Mouse (Mus musculus) liver, embryonic 13.5 days (tissue): ENCODE measurements around the gene Ttll8. TPM values are rescaled to one million over a fixed set of nuclear protein-coding genes. Genes with fewer than 3 reads are reported as not detected.

ENCODE experiments used
- ATAC-seq: fragments of 200-750 bp; cut with Nextera tagmentation; 2 replicates; pipeline ENCODE4 v1.8.0; 2017; ENCODE audit warnings: low read depth, mild to moderate bottlenecking, moderate number of reproducible peaks, moderate library complexity
- DNase-seq: peaks from one replicate; pipeline ENCODE4 v3.0.0; 2022
- H3K27ac ChIP-seq: fragments of 300-500 bp; sonication (generic); 2 replicates; pipeline ENCODE4 v1.5.1; 2015; ENCODE audit warnings: moderate library complexity, mild to moderate bottlenecking, inconsistent platforms
- H3K27me3 ChIP-seq: fragments of 300-500 bp; sonication (generic); 2 replicates; pipeline ENCODE4 v1.6.1; 2015; ENCODE audit warnings: mild to moderate bottlenecking, inconsistent platforms
- H3K36me3 ChIP-seq: fragments of 300-500 bp; sonication (generic); 2 replicates; pipeline ENCODE4 v1.6.1; 2015; ENCODE audit warnings: mild to moderate bottlenecking, inconsistent platforms
- H3K4me1 ChIP-seq: fragments of 300-500 bp; sonication (generic); replicated peaks from 2 replicates; pipeline ENCODE4 v1.6.1; 2015; ENCODE audit warnings: inconsistent platforms
- H3K4me2 ChIP-seq: fragments of 300-500 bp; sonication (generic); 2 replicates; pipeline ENCODE4 v1.6.1; 2015; ENCODE audit warnings: inconsistent platforms, mild to moderate bottlenecking, moderate library complexity
- H3K4me3 ChIP-seq: fragments of 300-500 bp; sonication (generic); replicated peaks from 2 replicates; pipeline ENCODE4 v1.5.1; 2015; ENCODE audit warnings: mild to moderate bottlenecking, inconsistent platforms
- H3K9ac ChIP-seq: fragments of 300-500 bp; sonication (generic); 2 replicates; pipeline ENCODE4 v1.6.1; 2015; ENCODE audit warnings: mild to moderate bottlenecking, inconsistent platforms
- H3K9me3 ChIP-seq: fragments of 300-500 bp; sonication (generic); replicated peaks from 2 replicates; pipeline ENCODE4 v1.6.1; 2016; ENCODE audit warnings: inconsistent platforms
- WGBS: fragments of 180-500 bp; shearing (Covaris S2); methylation state at CpG from one replicate; pipeline ENCODE4 v1.1.7; 2015; ENCODE audit not compliant: insufficient replicate concordance; 5-methylcytosine and 5-hydroxymethylcytosine counted together
- polyA plus RNA-seq: library from polyadenylated mRNA; unstranded; fragments of >200 nt; fragmentation: Nextera tagmentation; extraction: Ambion mirVana; gene quantifications from 2 replicates; pipeline ENCODE4 v1.2.1, GENCODE M21; 2015

Ttll8 gene
- polyA plus RNA-seq, 1 experiment from 2014 or later, result not detected

DNA sequence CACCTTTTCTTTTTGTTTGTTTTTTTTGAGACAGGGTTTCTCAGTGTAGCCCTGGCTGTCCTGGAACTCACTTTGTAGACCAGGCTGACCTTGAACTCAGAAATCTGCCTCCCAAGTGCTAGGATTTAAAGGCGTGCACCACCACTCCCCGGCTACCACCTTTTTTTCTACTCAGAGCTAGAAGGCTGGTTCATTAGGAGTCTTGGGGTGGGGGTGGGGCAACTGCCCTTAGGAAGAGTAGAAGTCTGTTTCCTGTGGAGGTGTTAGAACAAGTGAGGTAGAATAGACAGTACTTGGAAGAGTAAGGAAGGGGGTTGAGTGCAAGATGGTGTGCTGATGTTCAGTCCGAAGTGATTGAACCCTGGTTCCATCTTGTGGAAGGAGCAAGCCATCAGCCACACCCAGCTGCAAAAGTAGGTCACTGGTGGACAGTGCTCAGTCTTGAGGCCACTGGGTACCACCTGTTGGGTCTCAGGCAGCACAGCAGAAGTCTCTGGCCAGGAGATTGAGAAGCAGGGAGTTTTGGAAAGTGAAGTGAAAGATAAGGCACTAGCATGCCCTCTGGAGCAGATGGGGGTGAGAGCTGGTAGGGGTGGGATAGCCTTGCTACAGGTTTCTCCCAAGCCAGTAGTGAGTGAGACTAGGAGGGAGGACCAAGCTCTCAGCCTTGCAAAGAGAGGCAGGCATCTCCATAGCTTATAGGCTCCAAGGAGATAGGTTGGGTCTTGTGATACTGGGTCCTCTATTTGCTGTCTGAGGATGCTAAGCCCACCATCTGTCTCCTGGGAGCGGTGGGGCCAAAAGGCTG is 88.1 kb downstream of the Ttll8 start:
- H3K9ac ChIP-seq, result no peak overlapping the region
- ATAC-seq (no peak), DNase-seq (no peak)
- no peak overlapping the region for H3K4me2 ChIP-seq
- no peak overlapping the region for H3K4me3 ChIP-seq
- peak overlapping the region; percentile 53; the same call in 1 of the 2 replicates for H3K27ac ChIP-seq
- 68% methylated on average over 4 of the region's 4 CpGs for WGBS
- peaks cover 24% of the 10 kb centered on the region for H3K36me3 ChIP-seq
- H3K27me3 ChIP-seq, result no peaks in the 10 kb centered on the region
- H3K4me1 ChIP-seq, result peaks cover 77% of the 10 kb centered on the region
- H3K9me3 ChIP-seq, result no peaks in the 10 kb centered on the region

- WGBS, result 87% methylated on average over 14 of the region's 14 CpGs
- Histone ChIP-seq H3K27ac (no peak overlapping the region), H3K4me2 (peak overlapping the region; percentile 94), H3K4me3 (peak overlapping the region; percentile 76; the same call in 1 of the 2 replicates), H3K27me3 (no peaks in the 10 kb centered on the region), H3K9me3 (no peaks in the 10 kb centered on the region), H3K4me1 (peaks cover 71% of the 10 kb centered on the region), H3K36me3 (peaks cover 24% of the 10 kb centered on the region), H3K9ac (no peak overlapping the region)
- ATAC-seq (no peak), DNase-seq (no peak)
Measured at GRCm38 (mm10) chr15:88865061-88865460, 89.2 kb downstream of the Ttll8 start.

DNA sequence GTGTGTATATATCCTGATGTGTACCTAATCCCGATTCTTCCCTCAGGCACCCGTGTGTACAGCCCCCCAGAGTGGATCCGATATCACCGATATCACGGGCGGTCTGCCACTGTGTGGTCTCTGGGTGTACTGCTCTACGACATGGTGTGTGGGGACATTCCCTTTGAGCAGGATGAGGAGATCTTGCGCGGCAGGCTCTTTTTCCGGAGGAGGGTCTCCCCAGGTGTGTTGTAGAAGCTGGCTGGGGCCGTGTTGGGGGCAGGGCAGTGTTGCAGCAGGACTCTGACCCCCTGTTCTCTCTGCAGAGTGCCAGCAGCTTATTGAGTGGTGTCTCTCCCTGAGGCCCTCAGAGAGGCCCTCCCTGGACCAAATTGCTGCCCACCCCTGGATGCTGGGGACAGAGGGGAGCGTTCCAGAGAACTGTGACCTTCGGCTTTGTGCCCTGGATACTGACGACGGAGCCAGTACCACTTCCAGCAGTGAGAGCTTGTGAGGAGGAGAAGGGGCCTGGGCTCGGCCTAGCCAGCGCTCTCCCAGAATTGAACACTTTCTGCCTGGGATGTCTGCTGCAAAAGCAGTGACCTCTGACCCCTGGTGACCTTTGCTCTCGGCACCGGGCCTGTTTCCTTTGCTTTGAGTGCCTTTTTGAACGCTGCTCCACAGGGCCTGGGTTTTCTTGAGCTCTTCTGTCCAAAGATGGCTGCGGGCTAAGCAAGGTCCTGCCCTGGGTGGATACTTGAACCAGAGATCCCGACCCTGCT is 89.8 kb downstream of the Ttll8 start:
- H3K27ac ChIP-seq, result peak overlapping the region; percentile 75
- no peak; the same call in 1 of the 2 replicates for ATAC-seq
- no peaks in the 10 kb centered on the region for H3K9me3 ChIP-seq
- H3K4me1 ChIP-seq, result peaks cover 71% of the 10 kb centered on the region
- no peak for DNase-seq
- no peaks in the 10 kb centered on the region for H3K27me3 ChIP-seq
- peak overlapping the region; percentile 76 for H3K4me3 ChIP-seq
- H3K4me2 ChIP-seq, result peak overlapping the region; percentile 94
- WGBS, result 69% methylated on average over 22 of the region's 22 CpGs
- H3K36me3 ChIP-seq, result peaks cover 24% of the 10 kb centered on the region
- peak overlapping the region; percentile 83; the same call in 1 of the 2 replicates for H3K9ac ChIP-seq

- Histone ChIP-seq H3K4me3 (peak overlapping the region; percentile 76), H3K36me3 (peaks cover 24% of the 10 kb centered on the region), H3K9ac (peak overlapping the region; percentile 83), H3K9me3 (no peaks in the 10 kb centered on the region), H3K4me1 (peaks cover 71% of the 10 kb centered on the region), H3K27ac (peak overlapping the region; percentile 85), H3K27me3 (no peaks in the 10 kb centered on the region), H3K4me2 (peak overlapping the region; percentile 94)
- WGBS, result 2% methylated on average over 39 of the region's 39 CpGs
- ATAC-seq, result peak; percentile 49
- peak; percentile 59 for DNase-seq
Measured at GRCm38 (mm10) chr15:88863695-88864231, 90.5 kb downstream of the Ttll8 start.

DNA sequence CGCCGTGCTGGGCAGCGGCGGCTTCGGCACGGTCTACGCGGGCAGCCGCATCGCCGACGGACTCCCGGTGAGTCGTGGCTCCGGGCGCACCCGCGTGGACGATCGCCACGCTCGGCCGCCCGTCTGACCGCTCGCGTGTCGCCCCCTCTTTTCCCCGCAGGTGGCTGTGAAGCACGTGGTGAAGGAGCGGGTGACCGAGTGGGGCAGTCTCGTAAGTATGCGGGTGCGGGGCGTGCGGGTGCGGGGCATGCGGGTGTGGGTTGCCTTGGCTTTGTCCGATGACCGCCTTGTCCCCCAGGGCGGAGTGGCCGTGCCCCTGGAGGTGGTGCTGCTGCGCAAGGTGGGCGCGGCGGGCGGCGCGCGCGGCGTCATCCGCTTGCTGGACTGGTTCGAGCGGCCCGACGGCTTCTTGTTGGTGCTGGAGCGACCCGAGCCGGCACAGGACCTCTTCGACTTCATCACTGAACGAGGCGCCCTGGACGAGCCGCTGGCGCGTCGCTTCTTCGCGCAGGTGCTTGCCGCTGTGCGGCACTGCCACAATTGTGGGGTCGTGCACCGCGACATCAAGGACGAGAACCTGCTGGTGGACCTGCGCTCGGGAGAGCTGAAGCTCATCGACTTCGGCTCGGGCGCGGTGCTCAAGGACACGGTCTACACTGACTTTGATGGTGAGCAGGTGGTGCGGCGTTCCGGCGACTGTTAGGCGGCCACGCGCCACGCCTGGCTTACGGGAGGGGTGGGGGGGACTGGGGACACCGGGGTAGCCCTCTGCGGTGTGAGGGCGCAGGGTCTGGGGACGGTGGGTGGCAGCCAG is 91.1 kb downstream of the Ttll8 start:
- under 1% methylated on average over 95 of the region's 98 CpGs for WGBS
- peak; percentile 3; the same call in 1 of the 2 replicates for ATAC-seq
- Histone ChIP-seq H3K36me3 (peaks cover 24% of the 10 kb centered on the region), H3K4me1 (peaks cover 66% of the 10 kb centered on the region), H3K9ac (peak overlapping the region; percentile 83), H3K4me2 (peak overlapping the region; percentile 94), H3K9me3 (no peaks in the 10 kb centered on the region), H3K4me3 (peak overlapping the region; percentile 76), H3K27me3 (no peaks in the 10 kb centered on the region), H3K27ac (peak overlapping the region; percentile 85)
- DNase-seq, result peak; percentile 37

DNA sequence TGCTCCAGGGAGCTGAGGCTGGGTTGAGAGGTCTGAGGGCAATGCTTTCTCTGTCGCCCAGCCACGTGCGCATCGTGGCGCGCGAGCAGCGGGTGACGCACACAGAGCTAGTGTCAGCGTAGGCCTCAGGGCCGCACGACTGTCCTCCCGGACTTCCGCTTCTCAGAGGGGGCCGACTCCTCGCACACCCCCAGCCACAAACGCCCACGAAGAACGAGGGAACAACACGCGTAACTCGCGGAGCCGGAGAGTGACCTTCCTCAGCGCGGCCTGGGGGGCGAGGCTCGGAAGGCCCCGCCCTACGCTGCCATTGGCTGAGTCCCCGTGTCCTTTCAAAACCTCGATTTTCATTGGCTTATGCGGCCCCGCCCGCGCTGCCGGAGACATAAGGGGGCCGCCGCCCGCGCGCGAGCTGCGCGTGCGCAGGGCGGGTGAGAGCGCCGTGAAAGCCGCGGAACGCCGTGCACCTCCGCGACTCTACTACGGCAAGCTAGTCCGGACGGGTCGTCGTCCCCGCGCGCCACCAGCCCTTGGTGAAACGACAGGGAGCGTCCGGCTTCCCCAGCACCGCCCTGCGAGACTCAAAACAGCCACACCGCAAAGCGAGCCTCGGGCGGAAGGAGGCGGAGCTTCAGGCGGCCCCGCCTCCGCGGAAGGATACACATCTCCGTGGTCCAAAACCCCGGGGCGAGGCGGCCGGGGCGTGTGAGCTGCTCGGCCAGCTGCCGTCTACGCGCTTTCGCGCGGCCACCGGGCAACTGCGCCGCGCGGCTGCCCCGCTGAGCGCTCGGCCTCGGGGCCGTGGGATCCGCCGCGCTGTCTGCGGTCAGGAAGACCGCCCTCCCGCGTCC is 92.2 kb downstream of the Ttll8 start, which contains the start of gene Pim3:
Gene Pim3 (plus strand): TSS at position 415 of the 851 bp plus-strand sequence.
- peak within 1 kb of the TSS; percentile 85 for H3K27ac ChIP-seq
- H3K4me2 ChIP-seq, result peak within 1 kb of the TSS; percentile 94
- H3K4me3 ChIP-seq, result peak within 1 kb of the TSS; percentile 76
- peak; percentile 85 for ATAC-seq
- peak within 1 kb of the TSS; percentile 83 for H3K9ac ChIP-seq
- H3K9me3 ChIP-seq, result no peaks in the 10 kb centered on the region
- peaks cover 57% of the 10 kb centered on the region for H3K4me1 ChIP-seq
- H3K36me3 ChIP-seq, result peaks cover 24% of the 10 kb centered on the region
- WGBS, result under 1% methylated on average over 107 of the region's 107 CpGs
- H3K27me3 ChIP-seq, result no peaks in the 10 kb centered on the region
- DNase-seq, result peak; percentile 90

DNA sequence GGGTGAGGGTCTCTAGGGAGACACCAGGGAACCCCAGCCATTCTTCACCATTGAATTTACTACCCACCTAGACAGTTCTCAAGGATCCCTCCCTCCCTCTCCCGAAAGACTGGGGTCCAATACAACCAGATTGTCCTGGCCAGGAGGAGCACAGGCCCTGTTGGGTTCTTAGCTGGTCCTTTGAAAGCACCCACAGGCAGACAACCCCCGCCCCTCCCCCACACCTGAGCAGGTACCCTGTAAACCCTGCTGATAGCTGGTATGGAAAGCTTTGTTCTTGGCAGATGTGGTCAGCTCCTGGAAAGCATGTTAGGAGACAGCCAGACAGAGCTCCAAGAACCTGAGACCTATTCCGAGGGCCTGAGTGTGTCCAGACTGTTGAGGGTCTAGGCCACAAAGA is 93.4 kb downstream of the Ttll8 start:
- Histone ChIP-seq H3K4me3 (no peak overlapping the region), H3K9ac (no peak overlapping the region), H3K27me3 (no peaks in the 10 kb centered on the region), H3K9me3 (no peaks in the 10 kb centered on the region), H3K27ac (no peak overlapping the region), H3K4me1 (peaks cover 45% of the 10 kb centered on the region), H3K4me2 (no peak overlapping the region), H3K36me3 (peaks cover 18% of the 10 kb centered on the region)
- no peak for ATAC-seq
- 70% methylated on average over 3 of the region's 3 CpGs for WGBS
- no peak for DNase-seq

DNA sequence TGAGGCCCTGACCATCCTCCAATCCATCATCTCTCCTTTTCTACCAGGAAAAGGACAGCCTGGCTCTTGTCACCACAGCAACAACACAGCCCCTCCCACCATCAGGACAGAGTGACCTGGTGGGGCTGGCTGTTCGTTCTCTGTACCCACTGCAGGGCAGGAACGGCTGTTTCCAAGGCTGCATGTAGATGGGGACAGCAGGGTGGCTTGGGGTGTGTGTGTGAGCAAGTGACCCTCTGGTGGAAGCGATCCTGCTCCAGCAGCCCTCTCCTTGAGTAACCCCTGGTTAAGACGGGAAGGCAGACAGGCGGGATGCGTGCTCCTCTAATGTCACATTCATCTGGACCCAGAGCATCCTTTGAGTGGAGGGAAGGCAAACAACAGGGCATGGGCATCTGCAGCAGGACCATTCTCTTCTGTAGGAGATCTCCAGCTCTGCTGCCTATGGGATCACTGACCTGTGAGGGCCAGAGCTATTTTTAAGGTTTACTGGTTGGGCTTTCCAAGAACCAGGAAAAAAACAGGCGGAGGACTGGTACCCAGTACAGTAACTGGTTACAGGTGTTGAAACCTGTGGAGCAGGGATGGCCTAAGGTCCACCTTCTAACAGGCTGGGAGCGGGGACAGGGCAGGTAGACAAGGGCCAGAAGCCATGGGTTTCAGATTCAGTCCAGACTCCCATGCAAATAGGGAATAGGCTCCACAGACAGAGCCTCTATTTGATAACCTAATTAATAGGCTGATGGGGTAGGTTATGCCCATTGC is 94.8 kb downstream of the Ttll8 start:
- peaks cover 4% of the 10 kb centered on the region for H3K36me3 ChIP-seq
- ATAC-seq (no peak), DNase-seq (no peak)
- H3K9me3 ChIP-seq, result no peaks in the 10 kb centered on the region
- H3K9ac ChIP-seq, result no peak overlapping the region
- no peak overlapping the region for H3K4me3 ChIP-seq
- H3K4me2 ChIP-seq, result no peak overlapping the region
- WGBS, result 67% methylated on average over 8 of the region's 8 CpGs
- H3K4me1 ChIP-seq, result peaks cover 42% of the 10 kb centered on the region
- H3K27ac ChIP-seq, result no peak overlapping the region
- H3K27me3 ChIP-seq, result no peaks in the 10 kb centered on the region

GRCm38 (mm10) chr15:88858707-88859106 is 95.5 kb downstream of the Ttll8 start:
- ATAC-seq (no peak), DNase-seq (no peak)
- H3K9ac ChIP-seq, result no peak overlapping the region
- H3K27me3 ChIP-seq, result no peaks in the 10 kb centered on the region
- peaks cover 38% of the 10 kb centered on the region for H3K4me1 ChIP-seq
- no peaks in the 10 kb centered on the region for H3K9me3 ChIP-seq
- H3K4me2 ChIP-seq, result no peak overlapping the region
- no peak overlapping the region for H3K27ac ChIP-seq
- 59% methylated on average over 2 of the region's 2 CpGs for WGBS
- no peak overlapping the region for H3K4me3 ChIP-seq
- H3K36me3 ChIP-seq, result no peaks in the 10 kb centered on the region
